Mouse (Mus musculus) embryo, embryonic 9.5 days (tissue): ENCODE results near the gene Pbdc1.
"Not testable (repeated sequence)": the region's sequence is repeated elsewhere in the genome, so short reads cannot be mapped to it uniquely, and the experiment has no call there.

Experiments
- DNase-seq: peaks from one replicate; pipeline ENCODE4 v3.0.0-alpha.2; 2017; ENCODE audit errors: extremely low spot score

The Pbdc1 gene

GRCm38 (mm10) chrX:105079615-105080092, at the start of gene Pbdc1:
Gene Pbdc1, plus strand, starts transcription at chrX:105079756.
- DNase-seq = peak; percentile 72

GRCm38 (mm10) chrX:105037666-105038065, 41.9 kb upstream of the Pbdc1 start:
- DNase-seq = no peak

- no peak for DNase-seq
Observed at GRCm38 (mm10) chrX:105064294-105064693, 15.3 kb upstream of the Pbdc1 start.

DNA sequence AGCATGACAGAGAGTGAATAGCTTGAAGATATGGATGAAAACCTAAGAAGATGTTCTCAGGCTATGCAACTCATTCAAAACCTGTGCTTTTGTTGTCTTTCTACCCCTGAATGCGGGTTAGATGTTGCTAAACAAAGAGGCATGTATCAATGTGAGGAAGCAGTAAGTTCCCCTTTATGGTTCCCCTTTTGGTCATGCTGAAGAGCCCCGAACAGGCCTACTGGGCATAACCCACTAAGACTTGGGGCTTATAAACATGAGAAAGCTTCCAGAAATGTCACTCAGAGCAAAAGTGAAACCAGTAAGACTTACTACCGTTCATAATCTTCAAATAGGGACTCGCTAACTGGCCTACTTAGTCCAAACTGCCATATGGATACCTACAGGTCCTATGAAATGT, 14.8 kb upstream of the Pbdc1 start:
- DNase-seq = no peak

DNA sequence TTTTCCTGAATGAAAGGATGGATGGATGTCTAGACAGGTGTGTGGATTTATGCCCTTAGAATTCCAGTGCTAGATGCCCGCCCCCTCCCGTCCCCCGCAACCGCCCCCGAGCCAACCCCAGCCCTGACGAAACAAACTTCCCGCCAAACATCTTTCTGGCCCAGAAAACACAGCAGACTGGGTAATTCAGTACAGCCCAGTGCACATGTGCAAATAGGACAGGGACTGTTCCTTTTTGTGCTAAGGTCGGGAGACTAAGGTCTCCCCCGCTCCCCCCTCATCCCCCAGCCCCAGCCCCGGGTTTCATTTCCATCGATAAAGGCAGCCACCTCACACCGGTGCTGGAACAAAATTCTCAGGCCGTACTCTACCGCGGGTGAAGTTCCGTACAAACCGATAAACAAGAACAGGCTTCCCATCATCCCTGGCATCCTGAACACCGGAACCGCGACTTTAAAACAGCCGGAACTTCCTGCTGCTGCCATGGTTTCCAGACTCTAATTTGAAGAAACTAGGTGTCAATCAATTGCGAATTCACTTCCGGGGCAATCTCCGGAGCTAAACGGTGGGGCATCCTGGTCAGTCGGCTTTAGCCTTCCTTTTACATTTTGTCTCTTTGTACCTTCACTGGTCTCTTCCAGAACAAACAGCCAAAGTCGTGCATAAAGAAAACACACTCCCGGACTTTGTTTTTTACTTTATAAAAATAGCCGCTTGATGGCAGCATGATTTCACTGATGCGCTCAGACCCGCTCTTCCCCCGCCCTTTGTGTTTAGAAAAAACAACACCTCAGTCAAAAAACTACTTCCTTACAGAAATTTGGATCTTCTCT, 9.7 kb upstream of the Pbdc1 start:
- DNase-seq = peak; percentile 83

DNA sequence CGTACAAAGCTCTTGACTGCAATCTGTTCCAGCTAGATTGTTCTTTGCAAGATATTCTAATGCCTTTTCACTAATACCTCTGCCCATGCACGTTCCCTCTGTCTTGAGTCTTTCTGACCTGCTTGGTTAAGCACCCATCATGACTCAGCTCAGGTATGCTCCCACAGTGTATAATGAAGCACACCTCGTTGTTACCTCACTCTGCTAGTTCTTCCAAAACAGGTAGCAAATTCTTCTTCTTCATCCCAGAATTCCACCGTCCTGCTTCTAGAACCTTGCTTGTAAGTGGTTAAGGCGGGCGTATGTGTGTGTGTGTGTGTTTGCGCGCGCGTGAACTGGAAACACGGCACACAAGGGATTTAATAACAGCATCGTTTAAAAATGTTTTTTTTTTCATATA, 405 bp upstream of the Pbdc1 start:
- DNase-seq = no peak

DNA sequence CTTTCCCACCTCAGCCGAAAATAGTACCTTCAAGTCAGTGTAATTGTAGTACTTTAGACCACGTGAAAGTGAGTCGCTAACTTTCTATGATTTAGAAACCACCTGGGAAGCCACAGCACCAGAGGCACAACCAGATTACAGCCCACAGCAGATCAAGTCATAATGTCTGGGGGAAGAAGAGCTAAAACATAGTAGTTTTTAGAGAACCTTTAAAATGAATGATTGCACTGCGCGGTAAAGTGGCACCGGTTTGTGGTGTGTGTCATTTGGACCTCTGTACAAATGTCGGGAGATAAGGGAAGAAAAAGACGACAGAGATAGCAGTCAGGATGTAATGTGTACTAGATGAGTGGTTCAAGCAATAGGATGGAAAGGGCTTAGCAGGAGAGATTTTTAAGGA, 540 bp downstream of the Pbdc1 start:
- DNase-seq = no peak

GRCm38 (mm10) chrX:105083013-105083412, 3.5 kb downstream of the Pbdc1 start:
- DNase-seq = not testable (repeated sequence)

GRCm38 (mm10) chrX:105104175-105104574, 24.6 kb downstream of the Pbdc1 start:
- DNase-seq = peak; percentile 2

GRCm38 (mm10) chrX:105114994-105115393, 35.4 kb downstream of the Pbdc1 start:
- DNase-seq = no peak

DNA sequence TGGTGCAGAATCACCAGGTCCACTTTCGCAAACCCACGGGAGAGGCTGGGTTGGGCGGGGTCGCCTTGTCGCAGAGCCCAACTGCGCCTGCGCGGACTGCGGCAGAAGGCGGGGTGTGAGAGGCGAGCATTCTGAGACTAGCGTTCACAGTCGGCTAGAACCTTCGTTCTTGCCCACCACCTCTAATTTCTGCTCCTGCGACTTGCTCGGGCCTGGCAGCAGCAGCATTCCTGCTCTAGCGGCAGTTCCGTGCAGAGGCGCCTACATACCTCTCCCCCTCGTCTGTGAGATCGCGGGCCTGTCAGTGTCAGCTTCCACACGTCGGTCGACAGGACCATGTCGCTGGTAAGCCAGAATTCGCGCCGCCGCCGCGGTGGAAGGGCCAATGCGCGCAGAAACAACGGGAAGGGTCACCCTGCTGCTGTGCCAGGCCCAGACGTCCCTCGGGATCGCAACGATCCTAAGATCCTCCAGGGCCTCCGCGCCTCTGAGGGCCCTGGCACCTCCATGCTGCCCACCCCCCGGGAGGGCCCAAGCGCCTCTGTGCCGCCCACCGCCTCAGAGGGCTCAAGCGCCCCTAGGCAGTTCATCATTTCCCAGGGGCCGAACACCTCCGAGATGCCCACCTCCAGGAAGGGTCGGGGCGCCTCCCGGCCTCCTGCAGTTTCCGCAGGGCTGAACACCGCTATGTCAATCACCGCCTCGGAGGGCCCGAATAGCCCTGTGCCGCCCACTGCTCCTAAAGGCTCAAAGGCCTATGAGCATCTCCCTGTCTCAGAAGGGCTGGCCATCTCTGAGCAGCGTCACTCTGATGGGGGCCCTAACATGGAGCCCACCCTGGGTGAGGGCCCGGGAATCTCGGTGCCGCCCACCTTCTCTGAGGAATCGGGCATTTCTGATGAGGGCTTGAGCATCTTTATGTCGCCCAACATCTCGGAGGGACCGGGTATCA, 41.0 kb downstream of the Pbdc1 start, which contains the start of gene Magee1:
Magee1 (plus strand) TSS at position 104 of the 952 bp plus-strand sequence.
- peak; percentile 68 for DNase-seq

- peak; percentile 59 for DNase-seq
Observed at GRCm38 (mm10) chrX:105121227-105121865, 41.8 kb downstream of the Pbdc1 start.

DNA sequence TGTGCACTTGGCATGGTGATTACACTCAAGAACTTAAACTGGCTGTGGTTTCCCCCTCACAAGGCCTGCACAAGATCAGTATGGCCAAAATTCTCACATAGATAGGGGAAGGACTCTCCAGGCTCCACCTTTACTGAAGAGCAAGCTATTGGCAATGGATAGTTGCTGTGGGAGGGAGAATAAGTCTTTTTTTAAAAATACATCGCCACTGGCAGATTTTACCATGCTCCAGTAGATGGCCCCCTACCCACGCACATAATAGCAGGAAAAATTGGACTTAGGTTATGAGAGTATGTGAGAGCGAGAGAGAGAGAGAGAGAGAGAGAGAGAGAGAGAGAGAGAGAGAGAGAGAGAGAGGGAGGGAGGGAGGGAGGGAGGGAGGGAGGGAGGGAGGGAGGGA, 45.3 kb downstream of the Pbdc1 start:
- peak; percentile 0 for DNase-seq

GRCm38 (mm10) chrX:105151872-105152461, 72.4 kb downstream of the Pbdc1 start:
- DNase-seq = no peak

DNA sequence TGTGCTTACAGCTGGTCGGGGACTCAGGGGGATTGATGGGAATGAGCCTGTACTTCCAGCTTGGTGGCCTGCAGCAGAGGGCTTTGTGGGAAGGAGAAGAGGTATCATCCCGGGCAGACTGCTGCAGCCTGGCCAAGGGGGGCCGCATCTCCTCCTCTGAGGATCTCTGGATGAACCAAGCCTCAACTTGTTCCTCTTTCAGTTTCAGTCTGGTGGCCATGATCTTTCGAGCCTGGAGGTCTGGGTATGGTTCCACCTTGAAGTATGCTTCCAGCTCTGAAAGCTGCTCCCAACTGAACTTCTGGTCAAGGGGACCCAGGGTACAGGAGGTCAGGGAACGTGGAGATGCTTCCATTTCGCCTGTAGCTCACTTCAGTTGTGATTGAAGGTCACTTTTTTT, 85.5 kb downstream of the Pbdc1 start:
- DNase-seq = not testable (repeated sequence)
